Mouse (Mus musculus) erythroblast, embryonic 14.5 days (primary cell): ENCODE data around the gene Lrrc1.

Source experiments
- GATA1 ChIP-seq: IDR thresholded peaks from 2 replicates; pipeline ENCODE4 v1.6.1; 2012; ENCODE audit warnings: low read length, inconsistent platforms, mixed read lengths
- TAL1 ChIP-seq: IDR thresholded peaks from 3 replicates; pipeline ENCODE4 v1.6.1; 2012; ENCODE audit warnings: low read length, inconsistent platforms, mixed read lengths

- TF ChIP-seq GATA1: no peak
- no peak for TF ChIP-seq TAL1
These were observed 132.7 kb downstream of the Lrrc1 start for GRCm38 (mm10) chr9:77411830-77412425.
